Mouse (Mus musculus) limb, embryonic 15.5 days (tissue): ENCODE results near the gene Bag6. TPM values are rescaled to one million over a fixed set of nuclear protein-coding genes. Genes with fewer than 3 reads are reported as not detected.

ENCODE experiments used
- ATAC-seq: fragments of 200-750 bp; cut with Nextera tagmentation; 2 replicates; pipeline ENCODE4 v1.8.0; 2017; ENCODE audit warnings: low read depth, moderate TSS enrichment; ENCODE audit not compliant: insufficient number of reproducible peaks, low FRiP score, low TSS enrichment
- H3K27ac ChIP-seq: fragments of 300-500 bp; sonication (generic); 2 replicates; pipeline ENCODE4 v1.5.1; 2015; ENCODE audit warnings: moderate library complexity, mild to moderate bottlenecking, inconsistent platforms
- H3K27me3 ChIP-seq: fragments of 300-500 bp; sonication (generic); 2 replicates; pipeline ENCODE4 v1.6.1; 2015; ENCODE audit warnings: inconsistent platforms
- H3K36me3 ChIP-seq: fragments of 300-500 bp; sonication (generic); 2 replicates; pipeline ENCODE4 v1.6.1; 2015; ENCODE audit warnings: inconsistent platforms
- H3K4me1 ChIP-seq: fragments of 300-500 bp; sonication (generic); 2 replicates; pipeline ENCODE4 v1.6.1; 2015; ENCODE audit warnings: inconsistent platforms
- H3K4me2 ChIP-seq: fragments of 300-500 bp; sonication (generic); 2 replicates; pipeline ENCODE4 v1.6.1; 2015; ENCODE audit warnings: mild to moderate bottlenecking, inconsistent platforms
- H3K4me3 ChIP-seq: fragments of 300-500 bp; sonication (generic); 2 replicates; pipeline ENCODE4 v1.5.1; 2015; ENCODE audit warnings: mild to moderate bottlenecking, inconsistent platforms
- H3K9ac ChIP-seq: fragments of 300-500 bp; sonication (generic); 2 replicates; pipeline ENCODE4 v1.6.1; 2015; ENCODE audit warnings: inconsistent platforms
- H3K9me3 ChIP-seq: fragments of 300-500 bp; sonication (generic); 2 replicates; pipeline ENCODE4 v1.6.1; 2016; ENCODE audit warnings: inconsistent platforms
- WGBS: fragments of 180-500 bp; shearing (Covaris S2); methylation state at CpG from one replicate; pipeline ENCODE4 v1.1.7; 2015; 5-methylcytosine and 5-hydroxymethylcytosine counted together
- polyA plus RNA-seq: library from polyadenylated mRNA; unstranded; fragments of >200 nt; fragmentation: Nextera tagmentation; extraction: Ambion mirVana; gene quantifications from 2 replicates; pipeline ENCODE4 v1.2.1, GENCODE M21; 2015

Gene Bag6
- polyA plus RNA-seq, 1 experiment from 2014 or later, result 51.8 TPM

DNA sequence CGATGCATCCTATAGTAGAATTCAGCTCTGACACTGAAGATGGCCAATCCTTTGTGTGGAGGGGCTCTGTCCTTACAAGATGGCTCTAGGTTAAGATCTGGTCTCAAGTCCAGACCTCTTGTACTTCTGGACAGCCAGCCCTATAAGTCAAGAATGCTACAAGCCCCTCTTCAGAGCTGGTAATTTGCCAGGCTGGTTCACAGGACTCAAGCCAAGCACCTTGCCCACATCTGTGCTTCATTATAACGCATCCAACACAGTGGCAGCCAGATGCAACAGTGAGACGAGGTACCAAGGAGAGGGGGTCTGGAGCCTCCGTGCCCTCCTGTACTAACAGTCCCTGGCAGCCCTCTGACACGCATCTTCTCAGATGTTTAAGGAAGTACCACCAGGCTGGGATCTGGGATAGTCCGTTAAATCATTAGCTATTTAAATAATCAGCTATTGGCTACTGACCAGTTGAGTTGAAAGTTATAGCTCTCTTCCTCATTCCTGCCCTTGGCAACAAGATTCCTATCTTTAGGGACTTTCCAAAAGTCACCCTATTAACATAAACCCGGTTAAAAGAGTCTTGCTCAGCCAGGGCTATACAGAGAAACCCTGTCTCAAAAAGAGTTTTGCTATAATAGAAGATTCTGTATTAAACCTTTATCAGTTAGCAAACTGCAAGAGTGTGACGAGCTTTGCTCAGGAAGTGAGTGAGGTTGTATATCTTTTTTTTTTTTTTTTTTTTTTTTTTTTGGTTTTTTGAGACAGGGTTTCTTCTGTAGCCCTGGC, 39.4 kb downstream of the Bag6 start:
- no peak overlapping the region for H3K4me2 ChIP-seq
- no peak overlapping the region for H3K9ac ChIP-seq
- no peaks in the 10 kb centered on the region for H3K36me3 ChIP-seq
- H3K4me1 ChIP-seq, result 0 out of 2 replicates have a peak, but pooled peaks cover 11% of the 10 kb centered on the region
- 30% methylated on average over 8 of the region's 8 CpGs for WGBS
- no peaks in the 10 kb centered on the region for H3K9me3 ChIP-seq
- H3K27ac ChIP-seq, result peak overlapping the region; percentile 18; the same call in 1 of the 2 replicates
- no peak overlapping the region for H3K4me3 ChIP-seq
- no peaks in the 10 kb centered on the region for H3K27me3 ChIP-seq
- no peak for ATAC-seq

DNA sequence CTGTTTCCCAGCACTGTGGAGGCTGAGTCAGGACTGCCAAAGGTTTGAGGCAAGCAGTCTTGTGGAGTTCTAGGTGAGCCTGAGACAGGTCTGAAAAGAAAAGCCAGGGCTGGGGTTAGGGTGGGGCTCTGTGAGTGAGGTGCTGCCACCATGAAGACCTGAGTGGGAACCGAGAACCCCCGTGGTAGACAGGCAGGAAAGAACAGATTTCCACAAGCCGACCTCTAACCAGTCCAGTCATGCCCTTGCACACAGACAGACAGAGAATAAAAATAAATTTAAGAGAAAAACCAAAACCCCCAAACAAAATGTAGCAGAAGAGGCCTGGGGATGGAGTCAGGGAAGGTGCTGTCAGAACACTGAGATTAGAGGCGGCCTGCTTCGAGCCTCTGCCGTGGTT, 40.4 kb downstream of the Bag6 start:
- Histone ChIP-seq H3K9ac (no peak overlapping the region), H3K4me2 (no peak overlapping the region), H3K9me3 (no peaks in the 10 kb centered on the region), H3K27ac (no peak overlapping the region), H3K4me1 (0 out of 2 replicates have a peak, but pooled peaks cover 11% of the 10 kb centered on the region), H3K4me3 (no peak overlapping the region), H3K36me3 (no peaks in the 10 kb centered on the region), H3K27me3 (no peaks in the 10 kb centered on the region)
- WGBS, result 77% methylated on average over 6 of the region's 6 CpGs
- no peak for ATAC-seq

DNA sequence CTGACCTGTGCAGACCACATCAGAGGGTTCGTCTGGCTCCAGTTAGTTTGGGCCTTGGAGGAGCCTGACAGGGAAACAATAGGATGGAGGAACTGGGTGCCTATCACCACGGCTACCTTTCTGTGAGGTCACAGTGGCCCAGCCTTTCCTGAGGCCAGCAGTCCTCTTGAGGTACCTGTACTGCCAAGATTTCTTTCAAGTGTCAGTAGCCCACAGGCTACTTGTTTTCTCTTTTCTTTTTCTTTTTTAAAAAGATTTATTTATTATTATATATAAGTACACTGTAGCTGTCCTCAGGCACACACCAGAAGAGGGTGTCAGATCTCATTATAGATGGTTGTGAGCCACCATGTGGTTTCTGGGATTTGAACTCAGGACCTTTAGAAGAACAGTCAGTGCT, 41.0 kb downstream of the Bag6 start, which contains the start of gene Aif1:
Gene Aif1 (minus strand): TSS at position 101 of the 400 bp plus-strand sequence.
- H3K27me3 ChIP-seq, result no peaks in the 10 kb centered on the region
- 0 out of 2 replicates have a peak, but pooled peaks cover 11% of the 10 kb centered on the region for H3K4me1 ChIP-seq
- no peak for ATAC-seq
- H3K4me3 ChIP-seq, result no peak within 1 kb of the TSS
- H3K36me3 ChIP-seq, result no peaks in the 10 kb centered on the region
- no peak within 1 kb of the TSS for H3K27ac ChIP-seq
- no peak within 1 kb of the TSS for H3K4me2 ChIP-seq
- no peaks in the 10 kb centered on the region for H3K9me3 ChIP-seq
- 71% methylated on average over 2 of the region's 2 CpGs for WGBS
- no peak within 1 kb of the TSS for H3K9ac ChIP-seq

DNA sequence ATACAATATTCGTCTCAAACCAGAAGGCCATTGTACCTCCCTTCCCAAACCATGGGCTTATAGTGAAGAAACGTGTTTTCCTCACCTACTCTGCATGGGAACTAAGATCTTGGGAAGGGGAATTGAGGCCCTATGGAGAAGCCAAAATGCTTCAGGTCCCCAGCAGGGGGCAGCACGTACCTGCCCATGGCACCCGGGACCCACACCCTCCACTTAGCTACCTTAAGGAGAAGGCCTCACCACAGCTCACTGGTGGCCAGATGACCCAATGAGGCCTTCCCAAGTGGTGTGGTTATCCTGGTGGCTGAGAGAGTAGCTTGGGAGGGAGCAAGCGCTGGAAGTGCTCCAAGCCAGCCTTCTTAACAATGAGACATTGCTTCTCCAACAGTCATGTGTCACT, 43.5 kb downstream of the Bag6 start:
- WGBS, result 6% methylated on average over 5 of the region's 5 CpGs
- no peak; the same call in 1 of the 2 replicates for ATAC-seq
- no peak overlapping the region for H3K4me3 ChIP-seq
- H3K4me1 ChIP-seq, result 0 out of 2 replicates have a peak, but pooled peaks cover 9% of the 10 kb centered on the region
- H3K9ac ChIP-seq, result no peak overlapping the region
- H3K36me3 ChIP-seq, result no peaks in the 10 kb centered on the region
- no peak overlapping the region for H3K27ac ChIP-seq
- H3K9me3 ChIP-seq, result no peaks in the 10 kb centered on the region
- H3K4me2 ChIP-seq, result no peak overlapping the region
- H3K27me3 ChIP-seq, result no peaks in the 10 kb centered on the region

DNA sequence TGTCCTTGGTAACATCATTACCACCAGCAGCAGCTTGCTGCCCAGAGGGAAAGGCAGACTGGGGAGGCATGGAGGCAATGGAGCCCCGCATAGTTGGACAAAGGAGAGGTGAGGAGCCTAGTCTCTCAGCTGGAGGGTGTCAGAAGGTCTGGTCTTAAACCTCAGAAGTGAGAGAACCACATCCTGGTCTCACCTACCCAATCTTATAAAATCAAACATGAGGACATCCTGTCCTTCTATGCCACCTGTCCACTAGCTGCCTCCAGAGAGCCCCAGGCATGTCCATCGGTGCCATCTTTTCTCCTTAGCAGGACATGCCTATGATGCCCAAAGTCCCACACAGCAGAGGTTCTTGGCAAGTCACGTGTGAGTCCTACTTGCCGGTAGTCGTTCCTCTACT, 45.1 kb downstream of the Bag6 start:
- Histone ChIP-seq H3K27ac (no peak overlapping the region), H3K36me3 (no peaks in the 10 kb centered on the region), H3K4me1 (no peaks in the 10 kb centered on the region), H3K4me3 (no peak overlapping the region), H3K9me3 (no peaks in the 10 kb centered on the region), H3K9ac (no peak overlapping the region), H3K27me3 (no peaks in the 10 kb centered on the region), H3K4me2 (no peak overlapping the region)
- WGBS, result 85% methylated on average over 5 of the region's 5 CpGs
- ATAC-seq, result no peak

DNA sequence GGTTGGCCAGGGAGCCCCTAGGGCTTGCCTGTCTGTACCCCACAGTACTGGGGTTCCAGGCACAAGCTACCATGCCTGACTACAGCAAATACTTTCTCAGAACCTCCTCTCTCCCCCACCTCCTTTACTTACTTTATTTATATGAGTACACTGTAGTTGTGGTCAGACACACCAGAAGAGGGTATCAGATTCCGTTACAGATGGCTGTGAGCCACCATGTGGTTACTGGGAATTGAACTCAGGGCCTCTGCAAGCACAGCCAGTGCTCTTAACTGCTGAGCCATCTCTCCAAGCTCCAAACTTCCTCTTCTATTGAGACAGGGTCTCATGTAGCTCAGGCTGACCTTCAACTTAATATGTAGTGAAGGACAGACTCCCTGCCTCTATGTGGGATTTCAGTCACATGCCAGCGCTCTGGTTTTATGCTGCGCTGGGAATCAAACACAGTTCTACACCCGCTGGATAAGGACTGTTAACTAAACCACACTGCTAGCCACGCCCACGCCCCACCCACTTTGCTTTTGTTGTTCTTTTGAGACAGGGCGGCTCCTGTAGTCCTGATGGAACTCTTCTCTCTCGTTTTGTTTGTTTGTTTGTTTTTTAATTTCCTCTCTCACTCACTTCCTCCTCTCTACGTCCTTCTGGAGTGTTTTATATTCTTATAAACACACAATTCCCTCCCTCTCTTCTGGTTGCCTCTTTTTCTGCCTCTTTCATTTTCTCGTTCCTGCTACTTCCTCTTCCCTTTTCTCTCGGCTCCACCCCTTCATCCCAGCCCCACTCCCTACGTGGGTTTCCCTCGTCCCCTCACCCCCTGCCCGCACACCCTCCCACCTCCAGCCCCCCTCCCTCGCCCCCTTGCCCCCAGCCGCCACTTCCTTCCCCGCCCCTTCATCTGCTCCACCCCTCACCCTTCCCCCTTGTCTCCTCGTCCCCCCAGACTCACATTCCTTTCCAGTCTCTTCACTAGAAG, 50.9 kb downstream of the Bag6 start:
- Histone ChIP-seq H3K27ac (peak overlapping the region; percentile 85), H3K9me3 (no peaks in the 10 kb centered on the region), H3K9ac (peak overlapping the region; percentile 7; the same call in 1 of the 2 replicates), H3K4me3 (peak overlapping the region; percentile 42), H3K27me3 (no peaks in the 10 kb centered on the region), H3K4me1 (peaks cover 9% of the 10 kb centered on the region), H3K36me3 (no peaks in the 10 kb centered on the region), H3K4me2 (peak overlapping the region; percentile 53)
- WGBS, result 2% methylated on average over 16 of the region's 18 CpGs
- peak; percentile 53; the same call in 1 of the 2 replicates for ATAC-seq

DNA sequence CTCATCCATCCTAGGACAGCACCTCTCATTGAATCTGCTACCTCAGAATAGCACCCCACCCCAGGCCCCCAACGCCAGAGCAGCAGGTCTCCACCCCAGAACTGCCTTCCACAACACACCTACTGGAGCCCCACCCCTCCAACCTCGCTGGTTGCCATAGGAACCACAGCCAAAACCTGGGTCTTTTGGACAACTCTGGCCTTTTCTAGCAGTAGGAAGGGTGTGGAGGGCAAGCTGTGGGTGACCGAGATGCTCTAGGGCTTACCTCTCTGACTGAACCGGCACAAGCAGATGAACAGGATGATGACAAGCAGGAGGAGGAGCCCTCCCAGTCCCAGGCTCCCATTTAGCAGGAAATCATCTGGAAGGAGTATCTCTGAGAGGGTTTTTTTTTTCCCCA, 51.7 kb downstream of the Bag6 start:
- Histone ChIP-seq H3K27ac (peak overlapping the region; percentile 85), H3K9me3 (no peaks in the 10 kb centered on the region), H3K4me2 (peak overlapping the region; percentile 53), H3K4me3 (peak overlapping the region; percentile 42), H3K27me3 (no peaks in the 10 kb centered on the region), H3K4me1 (peaks cover 9% of the 10 kb centered on the region), H3K36me3 (no peaks in the 10 kb centered on the region), H3K9ac (no peak overlapping the region)
- under 1% methylated on average over 4 of the region's 4 CpGs for WGBS
- ATAC-seq, result no peak

DNA sequence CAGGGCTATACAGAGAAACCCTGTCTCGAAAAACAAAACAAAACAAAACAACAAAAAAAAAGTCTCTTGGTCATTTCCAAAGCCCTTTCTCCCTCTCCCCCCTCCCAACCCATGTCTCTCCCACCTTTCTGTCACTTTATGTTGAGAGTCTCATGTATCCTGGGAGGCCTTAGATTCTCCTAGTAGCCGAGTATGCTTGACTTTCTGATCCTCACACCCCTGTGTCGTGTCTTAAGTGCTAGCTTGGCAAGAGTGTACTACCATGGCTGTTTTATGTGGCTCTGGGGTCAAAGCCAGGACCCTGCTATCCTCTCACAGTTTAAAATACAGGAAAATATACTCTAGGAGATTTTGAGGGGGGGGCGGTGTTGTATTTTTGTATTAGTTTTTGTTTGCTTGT, 52.4 kb downstream of the Bag6 start:
- H3K9ac ChIP-seq, result no peak overlapping the region
- H3K9me3 ChIP-seq, result no peaks in the 10 kb centered on the region
- 65% methylated on average over 4 of the region's 4 CpGs for WGBS
- H3K4me3 ChIP-seq, result no peak overlapping the region
- H3K27me3 ChIP-seq, result no peaks in the 10 kb centered on the region
- H3K27ac ChIP-seq, result peak overlapping the region; percentile 14; the same call in 1 of the 2 replicates
- no peak for ATAC-seq
- no peak overlapping the region for H3K4me2 ChIP-seq
- peaks cover 9% of the 10 kb centered on the region for H3K4me1 ChIP-seq
- H3K36me3 ChIP-seq, result no peaks in the 10 kb centered on the region

DNA sequence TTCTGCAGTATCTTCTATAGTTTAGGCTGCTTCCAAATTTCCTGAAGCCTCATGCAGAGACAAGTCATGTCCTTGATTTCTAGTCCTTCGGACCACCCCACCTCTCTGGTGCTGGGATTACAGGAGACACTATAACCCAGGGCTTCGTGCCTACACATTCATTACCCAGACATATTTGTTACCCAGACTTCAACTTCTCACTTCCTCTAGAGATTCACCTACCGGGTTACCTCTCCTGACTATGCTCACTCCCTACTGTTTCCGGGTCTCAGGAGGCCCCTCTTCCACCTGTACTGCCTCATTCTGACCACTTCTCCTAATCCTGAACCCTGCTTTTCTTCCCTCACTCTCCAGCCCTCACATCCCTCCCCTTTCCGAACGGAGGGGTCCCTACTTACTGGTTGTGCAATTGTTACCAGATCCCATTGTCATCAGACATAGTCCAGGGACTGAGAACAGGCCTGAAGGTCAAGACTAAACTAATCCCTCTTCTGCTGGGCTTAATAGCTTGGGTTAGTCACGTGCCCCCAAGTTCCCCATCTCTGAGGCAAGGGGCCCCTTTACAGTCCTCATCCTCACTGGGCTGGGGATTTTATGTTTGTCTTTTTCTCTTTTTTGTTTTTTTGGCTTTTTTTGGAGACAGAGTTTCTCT, 53.1 kb downstream of the Bag6 start, which contains the start of gene Lst1:
Gene Lst1 (minus strand): TSS at position 481 of the 652 bp plus-strand sequence.
- Histone ChIP-seq H3K27me3 (no peaks in the 10 kb centered on the region), H3K9me3 (no peaks in the 10 kb centered on the region), H3K36me3 (no peaks in the 10 kb centered on the region), H3K9ac (no peak within 1 kb of the TSS), H3K4me3 (no peak within 1 kb of the TSS), H3K4me1 (peaks cover 9% of the 10 kb centered on the region), H3K4me2 (no peak within 1 kb of the TSS), H3K27ac (peak within 1 kb of the TSS; percentile 14)
- no peak for ATAC-seq
- 71% methylated on average over 7 of the region's 7 CpGs for WGBS

DNA sequence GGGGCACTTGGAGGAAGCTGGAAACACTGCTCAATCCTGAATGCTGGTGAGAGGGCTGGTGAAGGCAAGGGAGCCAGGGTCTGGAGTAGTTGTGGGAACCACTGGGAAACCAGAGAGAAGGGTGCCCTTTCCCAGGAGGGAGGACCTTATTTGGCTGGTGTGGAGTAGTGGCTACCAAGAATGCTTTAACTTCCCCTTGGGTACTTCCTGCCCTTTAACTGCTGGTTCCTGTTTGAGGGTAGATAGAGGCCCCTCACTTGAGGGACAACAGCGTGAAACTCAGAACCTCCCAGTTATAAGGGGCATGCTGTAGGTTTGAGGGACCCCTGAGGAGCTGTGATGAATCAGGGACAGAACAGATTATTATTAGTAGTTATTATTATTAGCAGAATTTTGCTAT, 54.2 kb downstream of the Bag6 start:
- Histone ChIP-seq H3K9ac (no peak overlapping the region), H3K4me2 (no peak overlapping the region), H3K27ac (no peak overlapping the region), H3K36me3 (no peaks in the 10 kb centered on the region), H3K4me1 (peaks cover 10% of the 10 kb centered on the region), H3K9me3 (no peaks in the 10 kb centered on the region), H3K4me3 (no peak overlapping the region), H3K27me3 (peaks cover 5% of the 10 kb centered on the region)
- 68% methylated on average over 1 of the region's 1 CpGs for WGBS
- no peak for ATAC-seq

DNA sequence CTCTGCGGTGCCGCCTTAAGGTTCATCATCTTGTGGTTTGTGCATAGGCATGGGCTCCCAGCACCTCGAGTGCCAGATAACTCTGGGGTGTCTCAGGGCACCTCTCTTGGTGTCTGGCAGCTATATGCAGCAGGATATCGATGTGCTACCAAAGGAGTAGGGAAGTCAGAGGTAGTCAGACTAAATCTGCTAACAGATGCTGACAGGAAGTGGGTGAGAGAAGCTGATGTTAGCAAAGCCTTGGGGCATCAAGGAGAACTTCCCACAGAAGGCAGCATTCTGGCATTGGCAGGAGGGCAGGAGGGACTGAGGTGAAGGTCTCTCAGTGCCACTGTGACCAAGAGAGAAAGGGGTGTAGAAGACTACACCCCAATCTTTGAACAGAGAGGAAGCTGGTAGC, 55.1 kb downstream of the Bag6 start:
- H3K4me2 ChIP-seq, result no peak overlapping the region
- no peak overlapping the region for H3K9ac ChIP-seq
- H3K4me1 ChIP-seq, result peaks cover 19% of the 10 kb centered on the region
- H3K4me3 ChIP-seq, result no peak overlapping the region
- ATAC-seq, result no peak
- no peaks in the 10 kb centered on the region for H3K36me3 ChIP-seq
- 70% methylated on average over 4 of the region's 4 CpGs for WGBS
- no peak overlapping the region for H3K27ac ChIP-seq
- no peaks in the 10 kb centered on the region for H3K9me3 ChIP-seq
- H3K27me3 ChIP-seq, result peaks cover 14% of the 10 kb centered on the region
